Mouse (Mus musculus) megakaryocyte, embryonic 14.5 days (primary cell): ENCODE data around the gene Sema6b.

Source experiments
- FLI1 ChIP-seq: IDR thresholded peaks from 2 replicates; pipeline ENCODE4 v1.6.1; 2012; ENCODE audit warnings: low read length, inconsistent platforms, mixed read lengths
- GATA1 ChIP-seq: IDR thresholded peaks from 3 replicates; pipeline ENCODE4 v1.6.1; 2012; ENCODE audit warnings: mixed read lengths, low read length, inconsistent platforms, borderline replicate concordance

DNA sequence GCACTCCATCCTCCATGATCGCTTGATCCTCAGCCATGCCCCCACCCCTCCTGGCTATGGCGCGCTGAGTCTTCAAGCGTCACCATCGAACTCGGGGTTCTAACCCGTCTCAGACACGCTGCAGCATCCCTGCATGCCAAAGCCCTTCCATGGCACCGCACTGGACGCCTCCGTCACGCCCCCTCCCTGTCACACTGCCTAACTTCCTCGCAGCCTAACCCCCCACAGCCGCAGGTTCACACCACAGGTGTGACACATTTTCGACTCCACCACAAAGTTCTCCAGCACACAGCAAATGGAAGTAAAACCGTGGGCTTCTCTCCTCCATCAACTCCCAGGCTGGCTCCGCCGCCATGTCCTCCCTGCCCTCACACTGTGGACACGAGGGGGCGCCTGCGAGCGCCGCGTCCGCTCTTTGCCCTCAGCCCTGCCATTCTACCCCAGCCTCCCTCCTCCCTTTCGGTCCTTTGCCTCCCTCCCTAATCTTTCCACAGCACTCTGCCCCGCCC, 5.6 kb downstream of the Sema6b start:
- TF ChIP-seq GATA1: no peak
- no peak for TF ChIP-seq FLI1
